Mouse (Mus musculus) myocyte (in vitro differentiated cells): Measurements from ENCODE around the gene Etfrf1. TPM values are rescaled to one million over a fixed set of nuclear protein-coding genes. Genes with fewer than 3 reads are reported as not detected.

Experiments used
- H3K27me3 ChIP-seq: one replicate; pipeline ENCODE4 v1.6.1; 2011; ENCODE audit not compliant: control insufficient read depth, insufficient read depth, insufficient read length
- H3K36me3 ChIP-seq: one replicate; pipeline ENCODE4 v1.6.1; 2011; ENCODE audit not compliant: control insufficient read depth, insufficient read depth
- H3K4me2 ChIP-seq: one replicate; pipeline ENCODE4 v1.6.1; 2011; ENCODE audit warnings: low read depth, control low read depth
- H3K4me3 ChIP-seq: one replicate; pipeline ENCODE4 v1.5.1; 2011; ENCODE audit warnings: mild to moderate bottlenecking, control low read depth, moderate library complexity
- H3K79me2 ChIP-seq: one replicate; pipeline ENCODE4 v1.6.1; 2011; ENCODE audit not compliant: control insufficient read depth, insufficient read depth
- H3ac ChIP-seq: one replicate; pipeline ENCODE4 v1.6.1; 2011; ENCODE audit not compliant: control insufficient read depth, insufficient read length
- CEBPB ChIP-seq: IDR thresholded peaks from 2 replicates; pipeline ENCODE4 v1.6.1; 2011; ENCODE audit warnings: mild to moderate bottlenecking, moderate library complexity; ENCODE audit not compliant: poor library complexity, insufficient read depth, severe bottlenecking
- E2F4 ChIP-seq: IDR thresholded peaks from one replicate; pipeline ENCODE4 v1.6.1; 2011; ENCODE audit warnings: mild to moderate bottlenecking, control low read depth, moderate library complexity; ENCODE audit not compliant: insufficient read depth
- MAX ChIP-seq: IDR thresholded peaks from one replicate; pipeline ENCODE4 v1.6.1; 2011; ENCODE audit warnings: low read depth, mild to moderate bottlenecking, control low read depth
- MYOD1 ChIP-seq, 3 experiments: IDR thresholded peaks; one replicate each; pipeline ENCODE4 v1.6.1; 2011; ENCODE audit warnings: control low read depth in 2 of 3, low read depth in 2 of 3, mild to moderate bottlenecking in 2 of 3, moderate library complexity in 1 of 3; ENCODE audit not compliant: insufficient read length in 2 of 3, control insufficient read depth in 1 of 3
- MYOG ChIP-seq, 3 experiments: IDR thresholded peaks; one replicate each; pipeline ENCODE4 v1.6.1; 2011; ENCODE audit warnings: control low read depth in 2 of 3, low read depth in 2 of 3, mild to moderate bottlenecking in 2 of 3; ENCODE audit not compliant: insufficient read length in 2 of 3, control insufficient read depth in 1 of 3, insufficient read depth in 1 of 3
- POLR2A ChIP-seq: IDR thresholded peaks from one replicate; pipeline ENCODE4 v1.6.1; 2011; ENCODE audit warnings: low read depth, mild to moderate bottlenecking, control low read depth, moderate library complexity; ENCODE audit not compliant: insufficient read length
- POLR2AphosphoS2 ChIP-seq: IDR thresholded peaks from one replicate; pipeline ENCODE4 v1.6.1; 2011; ENCODE audit warnings: low read depth, control low read depth; ENCODE audit not compliant: insufficient read length
- REST ChIP-seq: IDR thresholded peaks from one replicate; pipeline ENCODE4 v1.6.1; 2011; ENCODE audit warnings: mild to moderate bottlenecking, control low read depth, moderate library complexity; ENCODE audit not compliant: insufficient read depth, insufficient read length
- SRF ChIP-seq: IDR thresholded peaks from one replicate; pipeline ENCODE4 v1.6.1; 2011; ENCODE audit warnings: low read depth; ENCODE audit not compliant: control insufficient read depth, insufficient read length
- TCF12 ChIP-seq: IDR thresholded peaks from one replicate; pipeline ENCODE4 v1.6.1; 2011; ENCODE audit warnings: mild to moderate bottlenecking, control low read depth; ENCODE audit not compliant: poor library complexity, insufficient read depth, severe bottlenecking
- TCF3 ChIP-seq: IDR thresholded peaks from one replicate; pipeline ENCODE4 v1.6.1; 2011; ENCODE audit warnings: low read depth, control low read depth; ENCODE audit not compliant: insufficient read length
- USF1 ChIP-seq: IDR thresholded peaks from one replicate; pipeline ENCODE4 v1.6.1; 2011; ENCODE audit warnings: low read depth, mild to moderate bottlenecking, control low read depth, moderate library complexity
- polyA plus RNA-seq: library from polyadenylated mRNA; unstranded; fragments of >200 nt; fragmentation: generic; extraction: Trizol; gene quantifications from one replicate; pipeline ENCODE4 v1.2.1, GENCODE M21; 2012; ENCODE audit warnings: missing spikeins

Gene Etfrf1
- polyA plus RNA-seq, 1 experiment: 10.0 TPM

DNA sequence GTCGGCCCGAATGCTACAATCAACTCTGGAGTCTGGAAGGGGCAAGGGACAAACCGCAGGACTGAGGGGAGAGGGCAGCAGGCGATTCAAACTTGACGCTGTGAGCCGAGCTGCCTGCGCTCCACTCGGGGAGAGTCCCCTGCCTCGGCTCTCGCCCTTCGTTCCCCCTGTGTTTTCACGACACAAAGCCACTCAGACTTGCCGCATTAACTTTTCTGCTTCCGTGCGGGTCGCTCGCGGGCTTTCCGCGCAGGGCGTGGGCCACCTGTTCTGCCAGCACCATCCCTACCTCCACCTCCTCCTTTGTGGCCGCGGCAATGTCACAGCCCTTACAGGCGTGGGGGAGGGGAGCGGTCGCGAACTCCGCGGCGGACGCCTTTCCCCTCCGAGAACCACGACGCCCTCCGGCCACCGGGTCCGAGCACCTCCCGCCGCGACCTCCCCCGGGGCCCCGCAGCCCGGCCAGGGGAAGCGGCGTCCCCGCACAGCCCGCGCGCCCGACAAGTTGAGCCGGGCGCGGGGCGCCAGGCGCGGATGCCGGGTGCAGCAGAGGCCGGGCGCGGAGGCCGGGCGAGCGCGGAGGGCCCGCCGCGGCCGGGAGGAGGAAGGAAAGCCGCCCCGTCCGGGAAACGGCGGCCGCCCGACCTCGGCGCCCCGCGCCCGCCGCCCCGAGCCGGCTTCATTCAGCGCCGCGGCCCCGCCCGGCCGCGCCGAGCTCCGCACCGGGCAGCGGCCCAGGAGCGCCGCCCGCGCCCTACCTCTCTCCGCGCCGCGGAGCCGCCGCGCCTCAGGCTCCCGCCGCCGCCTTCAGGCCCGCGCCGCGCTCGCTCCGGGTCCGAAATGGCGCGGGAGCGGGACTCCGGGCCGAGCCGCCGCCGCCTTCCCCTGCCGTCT, 38.6 kb downstream of the Etfrf1 start:
- peak overlapping the region; percentile 41 for H3K4me3 ChIP-seq
- peak overlapping the region; percentile 63 for H3K4me2 ChIP-seq
- no peaks in the 10 kb centered on the region for H3K27me3 ChIP-seq
- peaks cover 48% of the 10 kb centered on the region for H3K79me2 ChIP-seq
- TF ChIP-seq MYOD1 (IDR thresholded peaks at IDR 0.05; ENCODE audit: control insufficient read depth in 1 of 3, insufficient read length in 2 of 3, low read depth in 2 of 3) (peak in 1 of 3 experiments; percentile 67), POLR2AphosphoS2 (no peak), MYOG (IDR thresholded peaks at IDR 0.05; ENCODE audit: control insufficient read depth in 1 of 3, insufficient read depth in 1 of 3, insufficient read length in 2 of 3, low read depth in 2 of 3) (peak in 1 of 3 experiments; percentile 46)
- H3K36me3 ChIP-seq: peaks cover 1% of the 10 kb centered on the region
- peak overlapping the region; percentile 93 for H3ac ChIP-seq

DNA sequence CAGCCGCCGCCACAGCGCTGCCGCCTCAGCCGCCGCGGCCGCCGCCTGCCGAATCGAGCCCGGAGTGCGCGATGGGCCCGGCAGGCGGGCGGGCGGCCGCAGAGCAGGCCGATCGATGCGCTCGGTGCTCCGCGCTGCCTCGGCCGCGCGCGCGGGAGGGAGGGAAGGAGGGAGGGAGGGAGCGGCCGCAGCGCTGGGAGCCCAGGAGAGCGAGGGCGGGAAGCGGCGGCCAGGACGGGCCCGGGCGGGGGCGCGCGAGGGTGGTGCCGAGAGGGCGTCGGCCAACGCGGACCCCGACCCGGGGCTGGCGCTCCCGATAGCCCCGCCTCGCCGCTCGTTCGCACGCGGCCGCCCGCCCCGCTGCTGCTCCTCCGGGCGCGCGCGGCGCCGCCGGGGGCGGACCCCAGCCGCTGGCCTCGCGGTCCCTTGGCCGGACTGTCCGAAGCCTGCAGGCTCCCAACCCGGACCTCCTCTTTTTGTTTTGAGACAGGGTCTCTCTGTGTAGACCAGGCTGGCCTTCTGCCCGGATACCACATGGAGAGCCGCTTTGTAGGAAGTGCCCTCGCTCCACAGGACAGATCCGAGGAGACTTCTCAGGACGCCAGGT, 39.4 kb downstream of the Etfrf1 start, which contains the start of gene Kras:
TSS of gene Kras (minus strand) at position 55 of the 607 bp plus-strand sequence.
- peaks cover 42% of the 10 kb centered on the region for H3K79me2 ChIP-seq
- no peaks in the 10 kb centered on the region for H3K36me3 ChIP-seq
- TF ChIP-seq MYOG (IDR thresholded peaks at IDR 0.05; ENCODE audit: control insufficient read depth in 1 of 3, insufficient read depth in 1 of 3, insufficient read length in 2 of 3, low read depth in 2 of 3) (peak in 2 of 3 experiments; percentile 37 to 70), E2F4 (peak; percentile 70), CEBPB (no peak), REST (no peak), TCF12 (no peak), POLR2A (peak; percentile 76), POLR2AphosphoS2 (peak; percentile 72), USF1 (no peak), MYOD1 (IDR thresholded peaks at IDR 0.05; ENCODE audit: control insufficient read depth in 1 of 3, insufficient read length in 2 of 3, low read depth in 2 of 3) (peak in 1 of 3 experiments; percentile 51), TCF3 (peak; percentile 70), SRF (no peak), MAX (no peak)
- no peaks in the 10 kb centered on the region for H3K27me3 ChIP-seq
- peak within 1 kb of the TSS; percentile 41 for H3K4me3 ChIP-seq
- peak within 1 kb of the TSS; percentile 91 for H3K4me2 ChIP-seq
- H3ac ChIP-seq: peak within 1 kb of the TSS; percentile 93

DNA sequence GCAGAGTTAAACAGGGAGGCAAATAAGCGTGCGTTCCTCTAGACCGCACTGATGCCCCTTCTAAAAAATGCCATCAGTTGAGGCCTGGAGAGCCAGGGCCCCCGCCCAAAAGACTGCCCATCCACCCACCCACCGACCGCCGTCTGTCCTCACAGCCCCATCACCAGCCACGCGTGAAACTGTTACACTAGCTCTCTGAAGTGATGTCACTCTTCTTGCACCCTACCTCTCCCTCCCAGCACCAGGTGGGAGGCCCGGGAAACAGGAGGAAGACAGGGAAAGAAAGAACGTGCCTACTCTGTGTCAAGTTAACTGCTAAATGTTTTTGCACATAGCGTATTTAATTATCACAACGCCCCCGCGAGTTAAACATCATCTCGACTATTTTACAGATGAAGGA, 39.9 kb downstream of the Etfrf1 start:
- Histone ChIP-seq H3K36me3 (no peaks in the 10 kb centered on the region), H3K79me2 (peaks cover 37% of the 10 kb centered on the region), H3K4me2 (peak overlapping the region; percentile 91), H3K27me3 (no peaks in the 10 kb centered on the region), H3ac (no peak overlapping the region), H3K4me3 (peak overlapping the region; percentile 41)
- TF ChIP-seq E2F4 (no peak), TCF12 (no peak), POLR2AphosphoS2 (no peak), USF1 (no peak), POLR2A (no peak), MYOG (IDR thresholded peaks at IDR 0.05; ENCODE audit: control insufficient read depth in 1 of 3, insufficient read depth in 1 of 3, insufficient read length in 2 of 3, low read depth in 2 of 3) (no peak), CEBPB (no peak), MAX (no peak), MYOD1 (IDR thresholded peaks at IDR 0.05; ENCODE audit: control insufficient read depth in 1 of 3, insufficient read length in 2 of 3, low read depth in 2 of 3) (no peak), SRF (no peak), TCF3 (no peak), REST (no peak)

GRCm38 (mm10) chr6:145255952-145256700, 45.2 kb downstream of the Etfrf1 start:
- no peak overlapping the region for H3K4me3 ChIP-seq
- H3K79me2 ChIP-seq: no peaks in the 10 kb centered on the region
- H3ac ChIP-seq: no peak overlapping the region
- no peak for TF ChIP-seq MAX
- TF ChIP-seq USF1: peak; percentile 49
- no peaks in the 10 kb centered on the region for H3K27me3 ChIP-seq
- no peaks in the 10 kb centered on the region for H3K36me3 ChIP-seq
- no peak overlapping the region for H3K4me2 ChIP-seq

DNA sequence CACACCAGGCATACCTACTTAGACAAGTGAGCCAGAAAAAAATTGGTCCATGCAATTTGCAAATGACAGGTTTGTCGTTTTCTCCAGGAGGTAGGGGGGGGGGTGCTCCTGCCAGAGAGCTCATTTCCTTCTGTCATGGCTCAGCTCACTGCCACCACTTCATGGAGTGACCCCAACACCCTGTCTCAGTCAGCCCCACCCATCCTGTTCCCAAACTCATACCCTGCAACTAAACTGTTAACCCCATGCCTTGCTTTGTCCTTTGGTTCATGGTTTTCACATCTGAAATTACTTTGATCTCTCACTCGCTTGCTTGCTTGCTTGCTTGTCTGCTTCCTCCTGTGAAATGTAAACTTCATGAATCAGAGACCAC, 45.8 kb downstream of the Etfrf1 start:
- Histone ChIP-seq H3K27me3 (no peaks in the 10 kb centered on the region), H3ac (no peak overlapping the region), H3K4me3 (no peak overlapping the region), H3K79me2 (no peaks in the 10 kb centered on the region), H3K36me3 (no peaks in the 10 kb centered on the region), H3K4me2 (no peak overlapping the region)
- TF ChIP-seq POLR2A (no peak), POLR2AphosphoS2 (no peak), E2F4 (no peak), TCF3 (no peak), SRF (no peak), CEBPB (no peak), MAX (no peak), TCF12 (no peak), MYOD1 (IDR thresholded peaks at IDR 0.05; ENCODE audit: control insufficient read depth in 1 of 3, insufficient read length in 2 of 3, low read depth in 2 of 3) (no peak), REST (no peak)
